ENCODE assay signal across 9 mouse cellular contexts in genomic region chr17:4866026-4866896, GRCm38 (mm10).
DNase-seq lines count a peak whose midpoint lies in the region; ATAC-seq and TF ChIP-seq lines count a peak whose summit lies in the region.
"Had no signal": no experiment of that assay in that cellular context is flagged by ENCODE, and none has a peak within 500 bp of the region (broad histone marks: within the 10 kb centered on the region; RNA-seq: fewer than 3 reads in every experiment).

No protein-coding gene starts in this region.

- no peaks in the 10 kb centered on the region for H3K27me3 ChIP-seq in kidney, postnatal 0 days (ENCODE audit: insufficient read depth, low read length)
- H3K27me3 ChIP-seq in embryonic facial prominence, embryonic 11.5 days (ENCODE audit: control insufficient read depth, insufficient read depth, low read length), result no peaks in the 10 kb centered on the region
- H3K27me3 ChIP-seq in midbrain, postnatal 0 days (ENCODE audit: insufficient read depth, low read length), result no peaks in the 10 kb centered on the region
- H3K27me3 ChIP-seq: Patski had no signal

- H3K36me3 ChIP-seq in kidney, postnatal 0 days (ENCODE audit: insufficient read depth, low read length), result no peaks in the 10 kb centered on the region
- no peaks in the 10 kb centered on the region for H3K36me3 ChIP-seq in embryonic facial prominence, embryonic 11.5 days (replicated peaks; ENCODE audit: control insufficient read depth, insufficient read depth, low read depth, low read length)
- H3K36me3 ChIP-seq in midbrain, postnatal 0 days (ENCODE audit: insufficient read depth, low read length), result no peaks in the 10 kb centered on the region

- H3K27ac ChIP-seq in kidney, postnatal 0 days, result no peak overlapping the region; the same call in 1 of the 2 replicates
- H3K27ac ChIP-seq in embryonic facial prominence, embryonic 11.5 days (replicated peaks; ENCODE audit: low read depth, low read length), result no peak overlapping the region
- H3K27ac ChIP-seq in midbrain, postnatal 0 days (ENCODE audit: low read depth, low read length), result peak overlapping the region; percentile 44

- H3K9ac ChIP-seq in kidney, postnatal 0 days (ENCODE audit: low read depth, low read length), result 0 out of 2 replicates have a peak overlapping the region, but pooled peaks have one; percentile 8
- peak overlapping the region; percentile 38 for H3K9ac ChIP-seq in embryonic facial prominence, embryonic 11.5 days (replicated peaks; ENCODE audit: low read length)
- H3K9ac ChIP-seq in midbrain, postnatal 0 days (replicated peaks; ENCODE audit: low read length, poor library complexity, severe bottlenecking), result no peak overlapping the region; the same call in 1 of the 2 replicates

- no peaks in the 10 kb centered on the region for H3K9me3 ChIP-seq in kidney, postnatal 0 days (replicated peaks; ENCODE audit: low read length)
- H3K9me3 ChIP-seq in embryonic facial prominence, embryonic 11.5 days (replicated peaks; ENCODE audit: control insufficient read depth, low read length), result no peaks in the 10 kb centered on the region
- H3K9me3 ChIP-seq in midbrain, postnatal 0 days (ENCODE audit: low read length), result no peaks in the 10 kb centered on the region

- peak; percentile 39 for DNase-seq in kidney, postnatal 0 days (ENCODE audit: low spot score)
- DNase-seq in kidney, adult 8-10 months, result no peak
- DNase-seq in embryonic facial prominence, embryonic 11.5 days (ENCODE audit: low spot score), result peak; percentile 10
- peak; percentile 77 for DNase-seq in gonadal fat pad, adult 2 months (ENCODE audit: low read depth)
- peak; percentile 12 for DNase-seq in midbrain, postnatal 0 days (ENCODE audit: low spot score)
- DNase-seq in layer of hippocampus, adult 11-12 months (ENCODE audit: low spot score), result no peak
- no peak for DNase-seq in cerebellum, adult 11-12 months
- DNase-seq in gastrocnemius, postnatal 10 days, result no peak

- H3K4me2 ChIP-seq in kidney, postnatal 0 days (ENCODE audit: low read length), result peak overlapping the region; percentile 49
- no peak overlapping the region for H3K4me2 ChIP-seq in embryonic facial prominence, embryonic 11.5 days (ENCODE audit: low read depth, low read length)
- peak overlapping the region; percentile 39 for H3K4me2 ChIP-seq in midbrain, postnatal 0 days (ENCODE audit: low read depth, low read length, poor library complexity, severe bottlenecking)

- 25% methylated on average over 17 of the region's 17 CpGs for WGBS in kidney, postnatal 0 days
- WGBS in embryonic facial prominence, embryonic 11.5 days, result 45% methylated on average over 17 of the region's 17 CpGs
- WGBS in midbrain, postnatal 0 days, result 23% methylated on average over 17 of the region's 17 CpGs

- no peak overlapping the region for H3K4me3 ChIP-seq in kidney, postnatal 0 days (replicated peaks; ENCODE audit: low read depth, low read length)
- H3K4me3 ChIP-seq in embryonic facial prominence, embryonic 11.5 days (ENCODE audit: low read depth, low read length), result no peak overlapping the region
- 0 out of 2 replicates have a peak overlapping the region, but pooled peaks have one; percentile 3 for H3K4me3 ChIP-seq in midbrain, postnatal 0 days (ENCODE audit: low read depth, low read length)

- H3K4me1 ChIP-seq in kidney, postnatal 0 days (replicated peaks; ENCODE audit: insufficient read depth, low read length), result peaks cover 10% of the 10 kb centered on the region
- 0 out of 2 replicates have a peak, but pooled peaks cover 2% of the 10 kb centered on the region for H3K4me1 ChIP-seq in embryonic facial prominence, embryonic 11.5 days (ENCODE audit: control insufficient read depth, insufficient read depth, low read length)
- H3K4me1 ChIP-seq in midbrain, postnatal 0 days (ENCODE audit: insufficient read depth, low read length), result 0 out of 2 replicates have a peak, but pooled peaks cover 3% of the 10 kb centered on the region

- 0 out of 2 replicates have a peak, but pooled peaks have one; percentile 21 for ATAC-seq in kidney, postnatal 0 days (replicated peaks; ENCODE audit: low FRiP score, low read depth)
- ATAC-seq in embryonic facial prominence, embryonic 11.5 days (replicated peaks; ENCODE audit: insufficient number of reproducible peaks, low FRiP score, low TSS enrichment, low read depth), result peak; percentile 59; the same call in 1 of the 2 replicates
- ATAC-seq in midbrain, postnatal 0 days (ENCODE audit: low FRiP score), result peak; percentile 27; the same call in 1 of the 2 replicates
- ATAC-seq: Patski had no signal

- no peak for TF ChIP-seq CTCF in kidney, postnatal 0 days (IDR thresholded peaks at IDR 0.05; ENCODE audit: low read depth)
- TF ChIP-seq CTCF in midbrain, postnatal 0 days (IDR thresholded peaks at IDR 0.05), result no peak

Comparison
In these comparisons a context has a peak if more than half of its experiments do, and no peak if none do; other contexts are left out.
1. DNase-seq: peak in kidney, postnatal 0 days (single experiment), embryonic facial prominence, embryonic 11.5 days (single experiment), gonadal fat pad, adult 2 months (single experiment) and midbrain, postnatal 0 days (single experiment); none in kidney, adult 8-10 months (0 of 2), layer of hippocampus, adult 11-12 months (single experiment), cerebellum, adult 11-12 months (single experiment) and gastrocnemius, postnatal 10 days (single experiment).
2. Peak in every context shown above with its lines, with median percentiles within 50 percentile points of each other: ATAC-seq.